Mouse (Mus musculus): ENCODE results near the gene 1110051M20Rik.

- TF ChIP-seq POLR2A (IDR thresholded peaks at IDR 0.05; ENCODE audit: insufficient read depth, low read depth, low read length) = no peak
- TF ChIP-seq EP300 (IDR thresholded peaks at IDR 0.05; ENCODE audit: insufficient read depth, low read depth, low read length) = no peak
- TF ChIP-seq CTCF (IDR thresholded peaks at IDR 0.05) = no peak
These were observed 175.8 kb downstream of the 1110051M20Rik start for GRCm38 (mm10) chr2:91268706-91269105.

Measured in heart, adult 2 months (tissue).